Mouse (Mus musculus) forebrain, embryonic 14.5 days (tissue): ENCODE results near the gene Sarnp. TPM values are rescaled to one million over a fixed set of nuclear protein-coding genes. Genes with fewer than 3 reads are reported as not detected.

Experiments used
- ATAC-seq: fragments of 200-750 bp; cut with Nextera tagmentation; 2 replicates; pipeline ENCODE4 v1.8.0; 2017; ENCODE audit warnings: mild to moderate bottlenecking, moderate library complexity
- DNase-seq: peaks from one replicate; pipeline ENCODE4 v3.0.0-alpha.2; 2015; ENCODE audit warnings: low spot score
- H3K27ac ChIP-seq: fragments of 300-500 bp; sonication (generic); 2 replicates; pipeline ENCODE4 v1.5.1; 2014; ENCODE audit warnings: low read depth, mild to moderate bottlenecking, control low read depth, low read length, moderate library complexity
- H3K27me3 ChIP-seq: fragments of 300-500 bp; sonication (generic); replicated peaks from 2 replicates; pipeline ENCODE4 v1.6.1; 2014; ENCODE audit warnings: low read length, control low read depth, mixed read lengths; ENCODE audit not compliant: control insufficient read depth, insufficient read depth
- H3K36me3 ChIP-seq: fragments of 300-500 bp; sonication (generic); 2 replicates; pipeline ENCODE4 v1.6.1; 2014; ENCODE audit warnings: low read length, control low read depth; ENCODE audit not compliant: control insufficient read depth, insufficient read depth
- H3K4me1 ChIP-seq: fragments of 300-500 bp; sonication (generic); 2 replicates; pipeline ENCODE4 v1.6.1; 2014; ENCODE audit warnings: antibody characterized with exemption, low read length, control low read depth; ENCODE audit not compliant: control insufficient read depth, insufficient read depth
- H3K4me2 ChIP-seq: fragments of 300-500 bp; sonication (generic); 2 replicates; pipeline ENCODE4 v1.6.1; 2014; ENCODE audit warnings: mild to moderate bottlenecking, control low read depth, low read length
- H3K4me3 ChIP-seq: fragments of 300-500 bp; sonication (generic); 2 replicates; pipeline ENCODE4 v1.5.1; 2014; ENCODE audit warnings: low read depth, low read length, control low read depth
- H3K9ac ChIP-seq: fragments of 300-500 bp; sonication (generic); 2 replicates; pipeline ENCODE4 v1.6.1; 2014; ENCODE audit warnings: mild to moderate bottlenecking, low read length, control low read depth, moderate library complexity
- H3K9me3 ChIP-seq: fragments of 300-500 bp; sonication (generic); replicated peaks from 2 replicates; pipeline ENCODE4 v1.6.1; 2016; ENCODE audit warnings: low read length, control low read depth, mixed read lengths; ENCODE audit not compliant: control insufficient read depth
- WGBS: fragments of 180-500 bp; shearing (Covaris S2); extraction: QIAGEN DNeasy Blood & Tissue Kit; methylation state at CpG from one replicate; pipeline ENCODE4 v1.1.7; 2014; 5-methylcytosine and 5-hydroxymethylcytosine counted together
- polyA plus RNA-seq: library from polyadenylated mRNA; unstranded; fragments of >200 nt; fragmentation: Nextera tagmentation; extraction: Ambion mirVana; gene quantifications from 2 replicates; pipeline ENCODE4 v1.2.1, GENCODE M21; 2014

Gene Sarnp
- polyA plus RNA-seq, 1 experiment from 2014 or later = 218 TPM

GRCm38 (mm10) chr10:128837400-128837799 is 20.3 kb downstream of the Sarnp start:
- no peaks in the 10 kb centered on the region for H3K4me1 ChIP-seq
- peaks cover 80% of the 10 kb centered on the region for H3K36me3 ChIP-seq
- no peak overlapping the region for H3K4me2 ChIP-seq
- no peaks in the 10 kb centered on the region for H3K9me3 ChIP-seq
- no peak overlapping the region for H3K4me3 ChIP-seq
- H3K9ac ChIP-seq = no peak overlapping the region
- ATAC-seq = no peak
- no peaks in the 10 kb centered on the region for H3K27me3 ChIP-seq
- no peak for DNase-seq
- no peak overlapping the region for H3K27ac ChIP-seq

- Histone ChIP-seq H3K27ac (no peak overlapping the region), H3K27me3 (no peaks in the 10 kb centered on the region), H3K4me3 (no peak overlapping the region), H3K9me3 (no peaks in the 10 kb centered on the region), H3K4me1 (no peaks in the 10 kb centered on the region), H3K9ac (no peak overlapping the region), H3K36me3 (peaks cover 78% of the 10 kb centered on the region), H3K4me2 (no peak overlapping the region)
- ATAC-seq = no peak
- DNase-seq = no peak
Observed at GRCm38 (mm10) chr10:128839434-128839833, 22.3 kb downstream of the Sarnp start.

- no peak overlapping the region for H3K4me3 ChIP-seq
- H3K4me1 ChIP-seq = no peaks in the 10 kb centered on the region
- no peak for DNase-seq
- no peaks in the 10 kb centered on the region for H3K27me3 ChIP-seq
- no peak for ATAC-seq
- H3K9me3 ChIP-seq = no peaks in the 10 kb centered on the region
- no peak overlapping the region for H3K27ac ChIP-seq
- H3K4me2 ChIP-seq = no peak overlapping the region
- no peak overlapping the region for H3K9ac ChIP-seq
- H3K36me3 ChIP-seq = peaks cover 74% of the 10 kb centered on the region
Observed at GRCm38 (mm10) chr10:128840612-128841011, 23.5 kb downstream of the Sarnp start.

GRCm38 (mm10) chr10:128843260-128843659 is 26.1 kb downstream of the Sarnp start:
- DNase-seq (no peak), ATAC-seq (no peak)
- no peak overlapping the region for H3K27ac ChIP-seq
- peaks cover 68% of the 10 kb centered on the region for H3K36me3 ChIP-seq
- 95% methylated on average over 5 of the region's 5 CpGs for WGBS
- no peak overlapping the region for H3K4me2 ChIP-seq
- no peak overlapping the region for H3K9ac ChIP-seq
- H3K27me3 ChIP-seq = no peaks in the 10 kb centered on the region
- no peaks in the 10 kb centered on the region for H3K4me1 ChIP-seq
- H3K4me3 ChIP-seq = no peak overlapping the region
- no peaks in the 10 kb centered on the region for H3K9me3 ChIP-seq

DNA sequence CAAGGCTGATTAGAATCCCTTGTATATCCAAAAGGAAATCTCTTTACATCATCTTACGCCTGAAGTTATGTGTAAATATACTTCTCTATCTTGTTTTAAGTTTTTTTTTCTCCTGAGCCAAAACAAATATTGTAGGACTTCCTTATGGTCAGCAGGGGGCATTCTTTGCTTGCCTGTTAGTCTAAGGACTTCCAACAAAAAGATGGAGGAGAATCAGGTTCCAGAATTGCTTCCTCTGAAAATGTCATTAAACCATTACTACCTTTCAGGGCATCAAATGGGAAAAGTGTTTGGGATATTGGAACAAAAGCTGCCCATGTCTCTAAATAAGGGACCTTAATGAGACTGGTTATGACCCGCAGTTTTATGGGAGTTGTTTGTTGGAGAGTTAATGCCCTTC is 28.4 kb downstream of the Sarnp start:
- Histone ChIP-seq H3K9me3 (no peaks in the 10 kb centered on the region), H3K36me3 (peaks cover 67% of the 10 kb centered on the region), H3K27me3 (no peaks in the 10 kb centered on the region), H3K4me3 (no peak overlapping the region), H3K27ac (no peak overlapping the region), H3K9ac (no peak overlapping the region), H3K4me1 (no peaks in the 10 kb centered on the region), H3K4me2 (no peak overlapping the region)
- DNase-seq (peak; percentile 79), ATAC-seq (no peak)
- WGBS = 35% methylated on average over 2 of the region's 2 CpGs

GRCm38 (mm10) chr10:128846664-128847063 is 29.5 kb downstream of the Sarnp start:
- Histone ChIP-seq H3K27ac (no peak overlapping the region), H3K4me2 (no peak overlapping the region), H3K9me3 (no peaks in the 10 kb centered on the region), H3K9ac (no peak overlapping the region), H3K4me3 (no peak overlapping the region), H3K36me3 (peaks cover 61% of the 10 kb centered on the region), H3K4me1 (no peaks in the 10 kb centered on the region), H3K27me3 (no peaks in the 10 kb centered on the region)
- DNase-seq (no peak), ATAC-seq (no peak)
- WGBS = 96% methylated on average over 4 of the region's 4 CpGs

- WGBS = 74% methylated on average over 2 of the region's 2 CpGs
- Histone ChIP-seq H3K27me3 (no peaks in the 10 kb centered on the region), H3K9me3 (no peaks in the 10 kb centered on the region), H3K4me3 (no peak overlapping the region), H3K27ac (no peak overlapping the region), H3K9ac (no peak overlapping the region), H3K4me1 (no peaks in the 10 kb centered on the region), H3K36me3 (peaks cover 54% of the 10 kb centered on the region), H3K4me2 (no peak overlapping the region)
- DNase-seq (no peak), ATAC-seq (no peak)
Observed at GRCm38 (mm10) chr10:128848426-128848825, 31.3 kb downstream of the Sarnp start.

DNA sequence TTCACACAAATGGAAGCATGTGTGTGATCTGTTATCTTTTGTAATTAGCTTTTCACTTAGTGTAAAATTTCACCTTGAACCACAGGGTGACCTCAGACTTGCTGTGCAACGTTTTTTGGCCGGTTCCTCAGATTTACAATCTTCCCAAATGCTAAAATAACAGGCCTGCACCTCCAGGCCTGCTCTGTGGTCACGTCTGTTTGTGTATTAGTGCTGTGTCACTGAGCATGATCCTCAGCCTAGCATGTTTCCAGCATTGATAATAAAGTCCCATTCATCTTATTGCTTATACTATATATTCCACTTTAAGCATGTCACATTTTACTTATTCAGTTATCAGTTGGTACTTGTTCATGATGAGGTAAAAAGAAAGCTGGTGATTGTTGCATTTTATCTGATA is 33.2 kb downstream of the Sarnp start:
- ATAC-seq = no peak
- Histone ChIP-seq H3K4me1 (no peaks in the 10 kb centered on the region), H3K9me3 (no peaks in the 10 kb centered on the region), H3K4me3 (no peak overlapping the region), H3K4me2 (no peak overlapping the region), H3K9ac (no peak overlapping the region), H3K27me3 (no peaks in the 10 kb centered on the region), H3K36me3 (peaks cover 51% of the 10 kb centered on the region), H3K27ac (no peak overlapping the region)
- 74% methylated on average over 3 of the region's 3 CpGs for WGBS
- DNase-seq = no peak

DNA sequence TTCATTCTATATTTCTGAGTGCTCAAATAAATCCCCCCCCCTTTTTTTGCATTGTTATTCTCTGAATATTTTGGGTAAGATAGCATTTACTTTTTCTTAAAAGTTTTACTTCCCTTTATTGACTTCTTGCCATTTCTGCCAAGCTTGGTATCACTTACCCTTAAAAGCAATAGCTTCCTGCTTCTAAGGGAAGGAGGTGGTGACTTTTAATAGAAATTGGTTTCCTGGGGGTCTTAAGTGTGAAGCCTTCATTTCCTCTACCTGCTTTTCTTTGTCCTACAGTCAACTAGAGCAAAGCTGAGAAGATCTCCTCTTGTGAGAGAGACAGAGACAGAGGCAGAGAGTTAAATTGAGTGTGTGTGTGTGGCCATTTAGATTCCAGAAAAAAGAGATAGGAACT is 44.0 kb downstream of the Sarnp start:
- no peak for DNase-seq
- Histone ChIP-seq H3K9me3 (no peaks in the 10 kb centered on the region), H3K27ac (no peak overlapping the region), H3K36me3 (peaks cover 54% of the 10 kb centered on the region), H3K4me3 (no peak overlapping the region), H3K4me2 (no peak overlapping the region), H3K4me1 (no peaks in the 10 kb centered on the region), H3K9ac (no peak overlapping the region), H3K27me3 (no peaks in the 10 kb centered on the region)
- no peak for ATAC-seq

- Histone ChIP-seq H3K27me3 (no peaks in the 10 kb centered on the region), H3K4me2 (no peak overlapping the region), H3K9ac (no peak overlapping the region), H3K9me3 (no peaks in the 10 kb centered on the region), H3K27ac (no peak overlapping the region), H3K36me3 (peaks cover 21% of the 10 kb centered on the region), H3K4me1 (no peaks in the 10 kb centered on the region), H3K4me3 (no peak overlapping the region)
- ATAC-seq (no peak), DNase-seq (no peak)
- WGBS = 92% methylated on average over 3 of the region's 3 CpGs
Observed at GRCm38 (mm10) chr10:128866042-128866441, 48.9 kb downstream of the Sarnp start.
